Mouse (Mus musculus) limb, embryonic 13.5 days (tissue): ENCODE measurements around the gene Esrra. TPM values are rescaled to one million over a fixed set of nuclear protein-coding genes. Genes with fewer than 3 reads are reported as not detected.

Source experiments
- ATAC-seq: fragments of 200-750 bp; cut with Nextera tagmentation; 2 replicates; pipeline ENCODE4 v1.8.0; 2017; ENCODE audit warnings: low read depth, moderate number of reproducible peaks, moderate TSS enrichment; ENCODE audit not compliant: low FRiP score
- H3K27ac ChIP-seq: fragments of 300-500 bp; sonication (generic); 2 replicates; pipeline ENCODE4 v1.5.1; 2015; ENCODE audit warnings: inconsistent platforms, mild to moderate bottlenecking, moderate library complexity
- H3K27me3 ChIP-seq: fragments of 300-500 bp; sonication (generic); 2 replicates; pipeline ENCODE4 v1.6.1; 2015; ENCODE audit warnings: mild to moderate bottlenecking, inconsistent platforms
- H3K36me3 ChIP-seq: fragments of 300-500 bp; sonication (generic); 2 replicates; pipeline ENCODE4 v1.6.1; 2015; ENCODE audit warnings: inconsistent platforms, mild to moderate bottlenecking, moderate library complexity
- H3K4me1 ChIP-seq: fragments of 300-500 bp; sonication (generic); 2 replicates; pipeline ENCODE4 v1.6.1; 2015; ENCODE audit warnings: inconsistent platforms
- H3K4me2 ChIP-seq: fragments of 300-500 bp; sonication (generic); replicated peaks from 2 replicates; pipeline ENCODE4 v1.6.1; 2015; ENCODE audit warnings: inconsistent platforms, mild to moderate bottlenecking, moderate library complexity
- H3K4me3 ChIP-seq: fragments of 300-500 bp; sonication (generic); 2 replicates; pipeline ENCODE4 v1.5.1; 2015; ENCODE audit warnings: moderate library complexity, mild to moderate bottlenecking, inconsistent platforms
- H3K9ac ChIP-seq: fragments of 300-500 bp; sonication (generic); 2 replicates; pipeline ENCODE4 v1.6.1; 2015; ENCODE audit warnings: mild to moderate bottlenecking, inconsistent platforms
- H3K9me3 ChIP-seq: fragments of 300-500 bp; sonication (generic); 2 replicates; pipeline ENCODE4 v1.6.1; 2016; ENCODE audit warnings: inconsistent platforms
- WGBS: fragments of 180-500 bp; shearing (Covaris S2); methylation state at CpG from one replicate; pipeline ENCODE4 v1.1.7; 2015; 5-methylcytosine and 5-hydroxymethylcytosine counted together
- polyA plus RNA-seq: library from polyadenylated mRNA; unstranded; fragments of >200 nt; fragmentation: Nextera tagmentation; extraction: Ambion mirVana; gene quantifications from 2 replicates; pipeline ENCODE4 v1.2.1, GENCODE M21; 2015

Esrra gene
- polyA plus RNA-seq, 1 experiment from 2014 or later, result 8.5 TPM

DNA sequence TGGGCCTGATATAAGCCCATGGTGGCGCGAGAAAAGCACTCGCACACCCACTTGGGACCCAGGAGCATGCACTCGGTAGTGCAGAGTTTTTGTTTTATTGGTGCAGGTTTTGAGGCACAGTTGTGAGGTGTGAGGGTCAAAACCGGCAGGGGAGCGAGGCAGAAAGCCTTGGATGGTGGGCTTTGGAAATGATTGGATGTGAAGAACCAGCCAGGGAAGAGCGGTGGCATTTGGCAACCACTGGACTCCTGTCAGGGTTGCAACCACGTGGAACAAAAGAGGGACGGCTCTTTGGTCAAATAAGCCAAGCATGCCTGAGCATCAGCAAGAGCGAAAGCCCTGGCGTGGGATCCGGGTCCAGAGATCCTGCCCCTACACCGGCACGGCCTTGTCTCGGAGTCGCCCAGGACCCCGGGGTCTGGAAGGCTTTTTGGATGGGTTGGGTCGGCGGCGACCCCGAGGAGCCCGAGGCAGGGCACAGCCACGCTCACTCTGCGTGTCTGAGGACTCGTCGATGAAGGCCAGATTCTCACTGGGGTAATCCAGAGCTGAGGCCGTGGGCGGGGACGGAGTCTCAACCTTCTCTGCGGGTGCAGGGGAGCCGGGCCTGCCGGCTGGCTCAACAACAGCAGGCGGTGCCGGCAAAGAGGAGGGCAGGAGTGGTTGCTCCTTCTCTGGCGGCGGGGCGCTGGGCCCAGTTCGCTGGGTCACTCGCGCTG, 4.2 kb upstream of the Esrra start:
- Histone ChIP-seq H3K9me3 (no peaks in the 10 kb centered on the region), H3K9ac (no peak overlapping the region; the same call in 1 of the 2 replicates), H3K4me2 (peak overlapping the region; percentile 48), H3K36me3 (no peaks in the 10 kb centered on the region), H3K27ac (no peak overlapping the region), H3K4me1 (peaks cover 35% of the 10 kb centered on the region), H3K4me3 (peak overlapping the region; percentile 30), H3K27me3 (peaks cover 82% of the 10 kb centered on the region)
- ATAC-seq, result no peak
- 8% methylated on average over 40 of the region's 40 CpGs for WGBS

DNA sequence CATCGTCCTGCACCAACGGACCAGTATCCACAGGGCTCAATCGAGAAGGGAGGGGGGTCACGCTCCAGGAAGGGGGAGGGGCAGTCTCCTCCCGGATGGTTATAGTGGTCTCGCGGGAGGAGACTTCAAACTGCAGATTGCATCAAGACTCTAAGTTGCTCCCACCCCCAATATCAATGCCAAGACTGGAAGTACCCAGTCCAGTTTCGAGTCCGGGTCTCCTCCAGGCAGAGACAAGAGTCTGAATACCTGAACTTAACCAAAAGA, 3.6 kb upstream of the Esrra start, which contains the start of gene Catsperz:
TSS of gene Catsperz (minus strand) at position 74 of the 267 bp plus-strand sequence.
- H3K4me2 ChIP-seq, result peak within 1 kb of the TSS; percentile 48
- no peak within 1 kb of the TSS for H3K27ac ChIP-seq
- H3K4me3 ChIP-seq, result peak within 1 kb of the TSS; percentile 30
- H3K4me1 ChIP-seq, result peaks cover 40% of the 10 kb centered on the region
- 2% methylated on average over 9 of the region's 9 CpGs for WGBS
- H3K27me3 ChIP-seq, result peaks cover 77% of the 10 kb centered on the region
- peak within 1 kb of the TSS; percentile 36 for H3K9ac ChIP-seq
- no peaks in the 10 kb centered on the region for H3K9me3 ChIP-seq
- no peak for ATAC-seq
- no peaks in the 10 kb centered on the region for H3K36me3 ChIP-seq

DNA sequence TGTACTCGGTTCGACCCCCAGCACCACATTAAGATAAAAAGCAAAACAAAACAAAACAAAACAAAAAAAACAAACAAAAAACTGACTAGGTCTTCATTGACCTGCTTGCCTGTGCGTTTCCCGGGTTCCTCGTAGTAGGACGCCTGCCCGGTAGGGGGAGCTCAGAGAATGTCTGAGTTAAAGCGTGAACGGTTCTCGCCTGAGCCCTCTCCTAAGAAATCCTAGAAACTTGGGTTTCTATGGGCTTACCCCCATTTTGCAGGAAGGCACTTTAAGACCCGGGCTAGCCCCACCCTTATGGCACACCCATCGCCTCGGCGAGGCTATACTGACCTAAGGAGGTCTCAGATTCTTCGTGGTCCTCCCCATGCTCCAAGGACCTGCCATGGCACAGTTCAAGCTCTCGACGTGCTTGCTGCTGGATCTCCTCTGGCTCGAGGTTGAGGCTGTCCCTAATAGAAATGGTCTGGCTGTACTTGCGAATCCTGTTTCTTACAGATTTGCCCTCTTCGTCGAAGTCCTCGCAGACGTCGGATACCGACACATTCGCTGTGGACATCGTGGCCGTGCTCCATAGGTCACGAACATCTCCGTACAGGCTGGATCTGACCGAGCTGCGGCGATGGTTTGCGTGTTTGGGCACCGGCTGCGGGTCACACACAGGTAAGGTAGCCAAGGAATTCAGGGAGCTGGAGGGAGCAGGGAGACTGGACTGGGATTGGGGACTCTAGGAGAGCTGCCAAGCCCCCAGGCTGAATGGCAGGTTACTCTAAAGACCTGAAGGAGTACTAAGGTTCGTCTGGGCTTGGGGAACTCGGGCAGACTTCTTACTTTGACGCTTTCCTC, 3.1 kb upstream of the Esrra start:
- Histone ChIP-seq H3K36me3 (no peaks in the 10 kb centered on the region), H3K4me2 (peak overlapping the region; percentile 48), H3K4me3 (peak overlapping the region; percentile 30), H3K27me3 (peaks cover 72% of the 10 kb centered on the region), H3K9ac (peak overlapping the region; percentile 36), H3K9me3 (no peaks in the 10 kb centered on the region), H3K27ac (no peak overlapping the region), H3K4me1 (peaks cover 43% of the 10 kb centered on the region)
- ATAC-seq, result no peak
- WGBS, result 4% methylated on average over 39 of the region's 39 CpGs

DNA sequence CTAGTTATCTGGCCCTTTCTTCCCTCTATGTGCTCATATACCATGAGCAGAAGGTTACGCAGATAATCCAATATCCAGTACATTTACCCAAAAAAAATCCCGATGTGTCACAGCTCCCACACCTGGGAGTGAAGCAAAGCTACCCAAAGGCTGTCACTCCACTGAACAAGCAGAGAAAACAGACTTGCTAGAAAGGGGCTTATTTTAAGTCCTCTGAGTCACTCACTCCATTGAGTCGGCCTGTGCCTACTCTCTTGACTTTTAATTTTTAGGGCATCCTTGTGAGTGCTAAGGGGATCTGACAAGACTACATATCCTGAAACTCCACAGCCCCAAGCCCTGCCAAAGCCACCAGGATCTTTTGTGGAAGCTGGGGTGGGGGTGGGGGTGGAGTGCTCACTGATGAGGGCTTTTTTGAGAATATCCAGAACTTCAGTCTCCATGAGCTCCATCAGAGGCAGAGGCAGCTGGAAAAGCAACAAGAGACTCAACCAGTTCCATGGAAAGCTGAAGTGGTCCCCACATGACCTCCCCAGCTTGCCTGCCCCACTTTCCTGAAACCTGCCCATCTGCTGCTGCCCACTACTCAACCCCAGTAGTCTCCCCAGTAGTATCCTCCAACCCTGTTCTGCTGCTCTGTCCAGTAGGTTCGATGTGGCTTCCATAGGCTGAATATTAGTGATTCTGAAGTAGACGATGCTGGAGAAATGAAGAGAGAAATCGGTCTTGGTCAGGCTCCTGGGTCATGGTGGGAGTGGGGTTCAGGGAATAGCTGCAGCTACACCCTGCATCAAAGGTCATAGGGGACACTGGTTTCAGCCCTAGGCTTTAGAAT, 1.5 kb upstream of the Esrra start:
- no peaks in the 10 kb centered on the region for H3K9me3 ChIP-seq
- no peak for ATAC-seq
- H3K4me1 ChIP-seq, result peaks cover 43% of the 10 kb centered on the region
- H3K4me3 ChIP-seq, result peak overlapping the region; percentile 78; the same call in 1 of the 2 replicates
- WGBS, result 61% methylated on average over 6 of the region's 6 CpGs
- peak overlapping the region; percentile 92 for H3K4me2 ChIP-seq
- H3K27me3 ChIP-seq, result peaks cover 57% of the 10 kb centered on the region
- no peak overlapping the region for H3K9ac ChIP-seq
- H3K36me3 ChIP-seq, result no peaks in the 10 kb centered on the region
- H3K27ac ChIP-seq, result no peak overlapping the region

DNA sequence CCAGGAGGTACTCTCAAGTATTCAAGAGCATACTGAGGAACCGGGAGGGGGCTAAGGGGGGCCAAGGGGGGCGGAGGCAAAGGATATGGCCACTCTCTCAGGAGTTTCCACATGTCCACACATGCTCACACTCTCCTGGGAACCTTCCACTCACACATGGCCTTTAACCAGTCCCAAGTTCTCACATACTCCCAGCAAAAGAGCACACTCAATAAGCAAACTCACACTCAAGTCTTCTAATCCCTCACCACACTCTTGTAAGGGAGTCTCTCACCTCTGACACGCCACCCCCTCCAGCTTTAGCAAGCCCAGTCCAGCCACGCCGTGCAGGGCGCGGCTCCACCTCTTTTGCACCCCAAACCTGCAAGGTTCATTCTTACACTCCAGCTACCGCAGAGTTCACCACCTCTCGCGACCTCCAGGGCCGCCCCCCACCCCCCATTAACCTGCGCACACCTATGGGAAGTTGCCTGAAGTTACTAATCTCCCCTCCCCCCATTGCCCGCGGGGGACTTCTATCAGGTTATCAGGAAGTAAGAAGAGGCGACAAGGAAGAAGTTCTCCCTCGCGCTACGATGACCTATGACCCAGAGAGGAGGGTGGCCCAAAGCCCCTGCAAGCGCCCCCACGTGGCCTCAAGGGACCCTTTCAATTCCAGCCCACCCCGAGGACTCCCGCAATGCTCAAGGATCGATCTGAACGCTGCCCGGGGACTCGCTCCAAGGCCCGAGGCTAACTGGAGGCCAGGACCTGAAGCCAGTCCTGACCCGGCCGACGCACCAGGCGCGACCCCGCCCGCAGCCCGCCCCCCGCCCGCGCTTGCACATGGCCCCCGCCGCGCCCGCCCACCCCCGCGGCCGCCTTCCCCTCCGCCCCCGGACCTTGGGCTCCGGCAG, 624 bp downstream of the Esrra start:
- H3K4me2 ChIP-seq, result peak overlapping the region; percentile 92
- H3K27ac ChIP-seq, result peak overlapping the region; percentile 22; the same call in 1 of the 2 replicates
- WGBS, result 2% methylated on average over 47 of the region's 48 CpGs
- no peaks in the 10 kb centered on the region for H3K9me3 ChIP-seq
- peaks cover 36% of the 10 kb centered on the region for H3K27me3 ChIP-seq
- no peak for ATAC-seq
- H3K9ac ChIP-seq, result peak overlapping the region; percentile 74
- H3K4me1 ChIP-seq, result peaks cover 33% of the 10 kb centered on the region
- no peaks in the 10 kb centered on the region for H3K36me3 ChIP-seq
- peak overlapping the region; percentile 78 for H3K4me3 ChIP-seq

DNA sequence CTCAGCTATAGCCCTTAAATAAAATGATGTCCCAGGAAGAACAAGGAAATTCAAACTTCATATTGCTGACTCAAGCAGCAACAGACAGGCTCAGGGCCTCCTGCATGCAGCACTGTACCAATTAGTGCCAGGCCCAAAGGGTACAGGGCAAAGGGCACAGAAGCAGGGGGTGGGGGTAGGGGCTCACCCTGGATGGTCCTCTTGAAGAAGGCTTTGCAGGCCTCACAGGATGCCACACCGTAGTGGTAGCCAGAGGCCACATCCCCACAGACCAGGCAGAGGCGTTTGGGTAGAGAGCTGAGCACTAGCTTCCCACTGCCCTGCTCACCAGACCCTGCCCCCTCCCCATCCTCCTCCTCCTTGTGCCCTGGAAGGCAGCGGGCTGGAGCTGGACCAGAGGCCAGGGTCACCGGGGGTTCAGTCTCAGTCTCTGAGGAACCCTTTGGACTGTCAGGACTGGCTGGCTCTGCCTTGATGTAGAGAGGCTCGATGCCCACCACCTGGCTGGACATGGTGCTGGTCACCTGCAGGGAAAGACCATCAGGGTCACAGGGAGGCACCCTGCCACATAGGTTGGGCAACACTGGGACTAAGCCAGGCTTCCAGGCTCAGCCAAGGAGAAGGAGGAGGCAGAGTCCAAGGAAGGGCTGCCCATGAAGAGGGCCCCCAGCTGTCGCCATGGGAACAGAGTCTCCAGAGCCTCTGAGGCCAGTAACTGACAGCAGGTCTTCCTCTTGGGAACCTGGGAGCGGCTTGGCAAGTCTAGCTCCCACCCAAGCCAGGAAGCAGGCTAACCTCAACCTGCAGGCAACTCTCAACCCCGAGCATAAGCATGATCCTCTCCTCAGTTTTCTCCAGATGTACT, 1.5 kb downstream of the Esrra start:
- Histone ChIP-seq H3K4me1 (peaks cover 24% of the 10 kb centered on the region), H3K27ac (no peak overlapping the region), H3K36me3 (no peaks in the 10 kb centered on the region), H3K9me3 (no peaks in the 10 kb centered on the region), H3K4me3 (peak overlapping the region; percentile 78), H3K27me3 (peaks cover 27% of the 10 kb centered on the region), H3K9ac (peak overlapping the region; percentile 74), H3K4me2 (peak overlapping the region; percentile 92)
- 53% methylated on average over 7 of the region's 8 CpGs for WGBS
- no peak for ATAC-seq

DNA sequence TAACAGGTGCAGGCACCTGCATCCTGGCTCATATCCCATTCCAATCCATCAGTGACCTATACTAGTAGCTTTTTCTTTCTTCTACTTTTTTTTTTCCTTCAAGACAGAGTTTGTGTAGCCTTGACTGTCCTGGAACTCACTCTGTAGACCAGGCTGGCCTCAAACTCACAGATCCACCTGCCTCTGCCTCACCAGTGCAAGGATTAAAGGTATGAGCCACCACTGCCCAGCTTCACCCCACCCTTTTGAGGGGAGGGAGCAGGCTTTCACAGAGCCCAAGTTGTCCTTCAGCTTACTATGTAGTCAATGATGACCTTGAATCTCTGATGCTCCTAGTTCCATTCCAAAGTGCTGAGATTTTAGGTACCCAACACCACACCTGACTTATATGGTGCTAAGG, 2.2 kb downstream of the Esrra start:
- Histone ChIP-seq H3K4me3 (no peak overlapping the region), H3K4me2 (no peak overlapping the region), H3K4me1 (peaks cover 19% of the 10 kb centered on the region), H3K27me3 (peaks cover 20% of the 10 kb centered on the region), H3K9me3 (no peaks in the 10 kb centered on the region), H3K9ac (no peak overlapping the region), H3K36me3 (0 out of 2 replicates have a peak, but pooled peaks cover 2% of the 10 kb centered on the region), H3K27ac (no peak overlapping the region)
- ATAC-seq, result no peak

DNA sequence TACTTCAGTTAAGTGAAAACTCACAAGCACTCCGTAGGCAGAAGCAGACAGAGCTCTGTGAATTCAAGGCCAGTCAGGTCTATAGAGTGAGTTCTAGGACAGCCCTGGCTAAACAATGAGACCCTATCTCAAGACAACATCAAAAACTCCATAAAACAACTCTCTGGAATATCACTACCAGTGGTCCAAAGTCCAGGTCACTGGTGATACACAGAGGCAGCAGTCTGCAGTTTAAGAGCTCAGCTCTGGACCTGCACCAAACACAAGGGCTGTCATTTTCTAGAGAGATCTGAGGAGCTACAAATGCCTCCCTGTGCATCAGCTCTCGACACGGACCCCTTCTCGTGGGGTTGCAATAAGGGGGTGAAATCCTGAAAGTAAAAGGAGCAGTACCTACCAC, 3.3 kb downstream of the Esrra start:
- 87% methylated on average over 4 of the region's 4 CpGs for WGBS
- Histone ChIP-seq H3K4me3 (no peak overlapping the region), H3K9ac (no peak overlapping the region), H3K9me3 (no peaks in the 10 kb centered on the region), H3K36me3 (peaks cover 13% of the 10 kb centered on the region), H3K4me2 (no peak overlapping the region), H3K4me1 (peaks cover 19% of the 10 kb centered on the region), H3K27ac (no peak overlapping the region), H3K27me3 (peaks cover 9% of the 10 kb centered on the region)
- ATAC-seq, result no peak

DNA sequence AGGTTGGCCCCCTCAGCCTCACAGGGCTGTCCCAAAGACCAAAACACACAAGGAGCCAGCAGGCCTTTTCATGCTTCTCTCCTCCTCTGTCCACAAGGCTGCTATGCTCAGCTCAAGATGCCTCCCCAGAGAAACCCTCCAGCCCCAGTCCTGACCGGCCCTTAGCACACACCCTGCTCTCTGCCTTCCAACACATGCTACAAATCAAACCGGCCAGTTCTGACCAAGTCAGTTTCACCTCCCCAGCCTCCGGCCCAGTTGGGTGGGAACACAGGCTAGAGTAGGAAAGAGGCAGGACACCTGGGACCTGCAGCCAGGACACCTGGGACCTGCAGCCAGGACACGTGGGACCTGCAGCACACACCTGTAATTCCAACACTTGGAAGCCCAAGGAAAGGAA, 5.1 kb downstream of the Esrra start:
- ATAC-seq, result no peak
- no peak overlapping the region for H3K27ac ChIP-seq
- no peaks in the 10 kb centered on the region for H3K27me3 ChIP-seq
- peaks cover 32% of the 10 kb centered on the region for H3K36me3 ChIP-seq
- H3K9me3 ChIP-seq, result no peaks in the 10 kb centered on the region
- 71% methylated on average over 4 of the region's 4 CpGs for WGBS
- H3K9ac ChIP-seq, result no peak overlapping the region
- H3K4me1 ChIP-seq, result peaks cover 13% of the 10 kb centered on the region
- no peak overlapping the region for H3K4me2 ChIP-seq
- no peak overlapping the region for H3K4me3 ChIP-seq

DNA sequence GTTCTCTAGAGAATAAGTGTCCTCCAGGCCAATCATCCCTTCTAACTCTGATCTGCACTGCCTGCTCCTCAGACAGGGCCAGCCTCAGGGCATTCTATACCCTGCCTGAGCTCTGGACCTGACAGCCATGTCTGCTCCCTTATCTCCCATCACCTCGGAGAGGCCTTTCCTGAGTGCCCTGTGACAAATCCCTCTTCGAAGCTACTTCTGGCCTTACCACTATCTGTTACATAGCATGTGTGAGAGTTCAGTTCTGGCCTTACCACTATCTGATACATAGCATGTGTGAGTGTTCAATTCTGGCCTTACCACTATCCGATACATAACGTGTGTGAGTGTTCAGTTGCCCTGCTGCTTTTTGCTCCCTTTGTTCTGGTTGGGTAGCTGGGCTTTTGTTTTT, 6.3 kb downstream of the Esrra start:
- Histone ChIP-seq H3K4me2 (no peak overlapping the region), H3K4me1 (peaks cover 12% of the 10 kb centered on the region), H3K9ac (no peak overlapping the region), H3K27me3 (no peaks in the 10 kb centered on the region), H3K9me3 (no peaks in the 10 kb centered on the region), H3K4me3 (no peak overlapping the region), H3K36me3 (peaks cover 37% of the 10 kb centered on the region), H3K27ac (no peak overlapping the region)
- 81% methylated on average over 4 of the region's 4 CpGs for WGBS
- no peak for ATAC-seq
